Mouse (Mus musculus) splenic B cell, adult 2 months (primary cell): ENCODE data around the gene Baz2b.
"Not testable (repeated sequence)": the region's sequence is repeated elsewhere in the genome, so short reads cannot be mapped to it uniquely, and the experiment has no call there.

Experiments
- DNase-seq: peaks from one replicate; pipeline ENCODE4 v3.0.0-alpha.2; 2011; ENCODE audit warnings: low read depth, low spot score
- H3K27me3 ChIP-seq: 2 replicates; pipeline ENCODE4 v1.6.1; 2012; ENCODE audit warnings: mild to moderate bottlenecking, low read length, moderate library complexity, mixed read lengths; ENCODE audit not compliant: control insufficient read depth, poor library complexity, insufficient read depth, severe bottlenecking
- H3K36me3 ChIP-seq: 2 replicates; pipeline ENCODE4 v1.6.1; 2012; ENCODE audit warnings: mild to moderate bottlenecking, low read length, moderate library complexity, mixed read lengths; ENCODE audit not compliant: control insufficient read depth, poor library complexity, insufficient read depth, severe bottlenecking

The Baz2b gene

DNA sequence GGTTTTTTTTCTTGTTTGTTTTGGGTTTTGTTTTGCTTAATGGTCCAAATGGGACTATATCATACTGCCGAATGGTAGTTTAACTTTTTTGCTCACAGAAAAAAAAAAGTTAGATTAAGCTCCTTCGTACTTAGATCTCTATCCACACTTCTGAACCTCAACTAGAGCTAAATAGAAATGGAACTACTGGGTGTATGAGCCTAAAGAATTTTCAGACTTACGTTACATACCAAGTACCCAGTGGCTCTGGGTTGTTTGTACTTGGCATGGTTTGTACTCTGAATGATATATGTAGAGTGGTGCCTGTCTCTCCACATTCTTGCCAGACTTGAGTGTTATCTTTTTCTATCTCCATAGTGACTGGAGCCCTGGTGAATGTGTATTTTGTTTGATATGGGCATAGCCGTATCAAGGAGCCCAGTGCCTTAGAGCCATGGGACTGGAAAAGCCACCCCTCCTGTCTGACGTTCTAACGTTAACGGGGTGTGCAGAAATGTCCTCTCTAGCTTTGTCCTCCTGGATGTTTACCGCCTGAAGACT is 326.8 kb downstream of the Baz2b start:
- DNase-seq = no peak
- Histone ChIP-seq H3K27me3 (no peaks in the 10 kb centered on the region), H3K36me3 (no peaks in the 10 kb centered on the region)

DNA sequence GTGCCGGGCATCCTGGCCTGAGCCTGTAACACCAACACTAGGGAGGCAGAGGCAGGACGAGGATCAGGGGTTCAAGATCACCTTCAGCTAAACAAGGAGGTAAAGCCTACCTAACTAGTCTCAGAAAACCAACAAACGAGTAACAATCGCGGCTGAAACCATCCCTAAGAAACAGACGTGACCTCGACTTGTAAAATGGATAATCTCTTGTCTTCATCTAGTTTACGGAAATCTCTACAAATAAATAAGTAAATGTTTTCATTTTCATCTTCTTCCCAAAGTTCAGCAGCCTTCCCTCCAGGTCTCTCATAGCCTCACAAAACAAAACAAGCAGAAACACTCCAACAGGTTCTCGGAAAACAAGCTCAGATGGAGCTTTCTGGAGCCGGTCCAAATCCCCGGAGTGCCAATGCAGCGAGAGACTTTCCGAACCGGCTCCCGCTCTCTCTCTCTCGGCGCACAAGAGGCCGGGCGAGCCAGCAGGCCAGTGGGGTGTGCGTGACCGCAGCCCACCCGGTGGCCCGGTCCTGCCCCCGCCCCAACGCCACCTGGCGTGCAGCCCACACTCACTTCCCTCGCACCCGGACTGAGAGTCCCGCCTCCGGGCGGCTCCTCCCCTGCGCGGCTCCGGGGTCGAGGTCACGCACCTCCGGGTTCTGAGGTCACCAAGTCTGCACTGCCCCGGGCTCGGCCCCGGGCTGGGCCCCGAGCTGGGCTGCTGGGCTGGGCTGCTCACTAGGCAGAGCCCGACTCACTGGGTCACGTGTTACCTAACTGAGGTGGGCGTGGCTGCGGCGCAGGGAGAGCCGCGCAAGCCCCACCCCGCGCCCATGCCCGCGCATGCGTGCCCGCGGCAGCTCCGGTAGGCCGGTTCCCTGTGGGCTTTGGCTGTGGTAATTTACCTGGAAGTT is 327.6 kb downstream of the Baz2b start, which contains the start of gene Wdsub1:
Gene Wdsub1 (minus strand): TSS at position 761 of the 911 bp plus-strand sequence.
- no peaks in the 10 kb centered on the region for H3K27me3 ChIP-seq
- no peaks in the 10 kb centered on the region for H3K36me3 ChIP-seq
- peak; percentile 95 for DNase-seq

DNA sequence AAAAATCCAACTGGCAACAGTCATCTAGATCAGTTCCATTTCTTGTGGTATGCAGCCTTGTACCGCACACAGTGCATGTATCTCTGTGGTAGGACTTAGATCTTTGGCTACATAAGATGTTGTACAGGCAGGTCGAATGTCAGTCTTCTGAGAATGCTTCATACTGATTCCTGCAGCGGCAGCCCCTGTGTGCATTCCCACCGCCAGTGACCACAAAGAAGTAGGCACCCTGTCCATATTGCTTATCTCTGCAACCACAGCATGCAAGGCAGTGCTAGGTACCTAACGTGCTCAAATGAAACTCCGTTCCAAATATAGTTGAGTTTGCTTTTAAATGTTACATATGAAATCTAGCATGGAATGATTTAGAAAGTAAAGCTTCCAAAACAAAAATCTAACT is 328.2 kb downstream of the Baz2b start:
- no peaks in the 10 kb centered on the region for H3K36me3 ChIP-seq
- no peak for DNase-seq

DNA sequence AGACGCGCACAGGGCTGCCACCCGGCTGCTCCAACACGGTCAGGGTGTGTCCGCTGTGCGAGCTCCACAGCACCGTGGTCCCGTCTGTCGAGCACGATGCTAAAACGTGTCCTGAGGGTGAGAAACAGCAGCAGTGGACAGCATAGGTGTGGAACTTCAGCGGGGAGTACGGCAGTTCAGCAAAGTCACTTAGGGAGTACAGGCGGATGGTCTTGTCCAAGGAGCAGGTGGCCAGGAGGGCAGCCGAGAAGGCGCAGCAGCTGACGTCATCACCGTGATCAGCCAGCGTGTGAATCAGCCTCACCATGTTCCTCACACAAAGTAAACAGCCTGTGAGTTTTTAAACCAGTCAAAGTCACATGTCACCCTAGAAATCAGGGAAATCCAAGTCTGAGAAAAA is 331.4 kb downstream of the Baz2b start:
- H3K27me3 ChIP-seq = no peaks in the 10 kb centered on the region
- DNase-seq = no peak
- H3K36me3 ChIP-seq = no peaks in the 10 kb centered on the region

More for the DNA sequence above, 328.2 kb downstream of the Baz2b start:
- no peaks in the 10 kb centered on the region for H3K27me3 ChIP-seq

DNA sequence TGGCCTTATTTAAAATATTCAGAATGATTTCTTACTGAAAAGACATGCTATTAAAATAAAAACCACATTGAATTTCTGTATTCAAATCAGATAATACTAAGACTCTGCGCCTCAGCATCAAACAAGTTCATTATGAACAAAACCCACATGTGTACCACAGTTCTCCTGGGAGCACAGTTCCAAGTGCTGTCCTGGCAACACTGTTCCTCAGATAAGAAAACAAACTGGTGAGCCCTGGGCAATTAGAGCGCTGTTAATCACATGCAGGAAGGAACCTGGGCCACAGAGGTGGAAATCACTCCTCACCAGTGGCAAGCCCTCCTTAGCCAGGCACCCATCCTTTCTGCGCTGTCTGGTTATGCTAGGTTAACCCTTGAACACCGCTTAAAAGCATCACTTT is 332.3 kb downstream of the Baz2b start:
- no peaks in the 10 kb centered on the region for H3K27me3 ChIP-seq
- DNase-seq = no peak
- H3K36me3 ChIP-seq = no peaks in the 10 kb centered on the region

DNA sequence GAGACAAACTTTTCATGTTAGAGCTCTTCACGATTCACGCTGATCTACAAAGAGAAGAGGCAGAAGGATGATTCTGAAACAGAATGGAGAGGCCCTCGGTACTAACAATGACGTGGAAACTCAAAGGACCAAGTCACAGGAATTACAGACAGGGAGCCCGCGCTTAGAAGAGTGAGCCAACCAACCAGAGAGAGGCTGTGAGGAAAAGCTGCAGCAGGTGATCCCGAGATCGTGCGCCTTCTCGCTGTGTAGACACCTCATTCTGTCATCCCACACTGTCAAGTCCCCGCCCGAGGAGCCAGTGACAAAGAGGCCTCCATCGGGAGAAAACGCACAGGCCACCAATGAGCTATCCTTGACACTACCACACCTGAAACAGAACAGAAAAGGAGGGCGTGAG is 333.2 kb downstream of the Baz2b start:
- DNase-seq = no peak
- H3K27me3 ChIP-seq = no peaks in the 10 kb centered on the region
- no peaks in the 10 kb centered on the region for H3K36me3 ChIP-seq

DNA sequence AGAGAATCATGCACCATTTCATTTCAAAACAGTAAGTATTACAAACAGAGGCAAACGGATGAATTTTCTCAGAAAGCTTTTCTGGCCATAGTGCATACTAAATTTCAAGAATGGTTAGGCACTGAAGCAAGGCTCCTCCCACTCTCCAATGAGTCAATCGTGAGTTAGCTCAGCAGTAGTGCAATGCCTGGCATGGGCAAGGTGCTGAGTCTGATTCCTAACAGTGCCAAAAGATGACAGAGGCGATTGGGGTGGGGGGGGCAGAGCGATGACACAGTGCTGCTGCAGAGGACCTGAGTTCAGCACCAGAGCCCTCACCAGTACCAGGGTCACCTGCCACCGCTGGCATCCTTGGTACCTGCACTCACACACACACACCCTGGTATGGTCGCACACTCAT is 339.1 kb downstream of the Baz2b start:
- no peaks in the 10 kb centered on the region for H3K27me3 ChIP-seq
- DNase-seq = no peak
- H3K36me3 ChIP-seq = no peaks in the 10 kb centered on the region

DNA sequence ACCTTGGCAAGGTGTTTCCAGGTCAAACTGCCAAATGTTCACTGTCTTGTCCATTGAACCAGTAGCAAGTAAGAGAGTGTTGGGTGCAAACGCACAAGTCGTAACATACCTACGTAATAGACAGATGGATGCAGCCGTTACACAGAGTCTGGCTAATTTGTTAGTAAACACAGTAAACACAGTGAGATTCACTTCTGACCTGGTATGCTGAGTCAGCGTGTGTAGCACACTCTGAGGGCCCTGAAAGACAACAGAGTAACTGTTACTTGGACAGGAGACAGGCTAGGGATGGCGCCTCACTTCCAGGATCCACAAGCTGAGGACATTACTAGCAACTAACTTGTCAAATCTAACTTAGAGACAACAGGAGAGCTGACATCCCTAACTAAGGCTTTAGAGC is 347.0 kb downstream of the Baz2b start:
- H3K36me3 ChIP-seq = no peaks in the 10 kb centered on the region
- no peaks in the 10 kb centered on the region for H3K27me3 ChIP-seq

DNA sequence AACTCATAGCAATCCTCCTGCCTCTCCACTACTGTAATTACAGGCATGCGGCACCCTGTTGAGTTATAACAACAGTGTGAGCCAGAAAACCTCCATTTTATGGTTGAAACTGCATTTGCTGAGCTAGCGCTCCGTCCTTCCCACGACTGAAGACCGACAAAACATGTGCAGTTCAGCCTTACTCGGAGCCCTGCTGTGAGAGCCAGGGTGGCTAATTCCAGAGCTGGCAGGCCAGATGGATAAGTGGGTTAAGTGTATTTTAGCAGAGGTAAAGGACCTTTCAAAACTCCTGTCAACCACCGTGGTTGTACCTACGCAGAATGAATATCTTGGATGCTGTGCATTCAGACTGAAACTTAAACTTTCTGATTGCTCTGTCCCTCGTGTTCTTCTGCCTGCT is 355.3 kb downstream of the Baz2b start:
- DNase-seq = no peak
- Histone ChIP-seq H3K27me3 (no peaks in the 10 kb centered on the region), H3K36me3 (no peaks in the 10 kb centered on the region)

More for the DNA sequence above, 347.0 kb downstream of the Baz2b start:
- DNase-seq = no peak

DNA sequence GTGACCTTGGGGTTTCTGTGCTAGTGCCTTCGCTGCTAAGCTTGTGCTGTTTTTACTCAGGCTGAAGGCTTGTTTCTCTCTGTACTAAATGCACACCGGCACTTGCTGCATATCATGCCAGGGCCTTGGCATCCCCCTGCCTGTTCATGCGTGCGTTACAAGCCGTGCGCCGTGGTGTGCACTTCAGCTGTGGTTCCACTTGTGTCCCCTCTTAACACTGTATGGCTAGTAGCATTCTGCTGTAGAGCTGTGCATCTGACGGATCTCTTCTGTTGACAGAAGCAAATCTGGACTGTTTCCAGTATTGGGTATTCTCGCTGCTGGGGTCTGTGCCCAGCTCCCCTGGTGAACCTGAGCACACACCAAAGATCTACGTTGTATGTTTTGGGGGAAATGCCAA is 356.1 kb downstream of the Baz2b start:
- H3K36me3 ChIP-seq = no peaks in the 10 kb centered on the region
- no peak for DNase-seq
- H3K27me3 ChIP-seq = no peaks in the 10 kb centered on the region

DNA sequence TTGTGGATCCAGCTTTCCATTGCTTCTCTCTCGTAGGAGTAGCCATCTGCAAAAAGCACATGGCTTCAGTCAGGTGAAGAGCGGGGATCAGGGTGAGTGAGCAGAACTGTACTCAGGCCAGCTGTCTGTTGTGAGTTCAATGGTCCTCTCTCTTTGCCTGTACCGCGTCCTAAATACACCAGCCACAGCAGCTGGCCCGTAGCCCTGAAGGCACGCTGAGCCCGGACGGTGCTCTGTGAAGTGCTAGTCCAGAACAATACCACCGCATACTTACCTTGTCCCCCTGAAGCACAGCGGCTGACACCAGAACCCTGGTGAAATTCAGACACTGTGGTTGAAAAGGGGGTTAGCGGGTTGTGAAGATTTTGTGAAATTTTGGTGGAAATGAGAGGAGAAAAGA is 356.7 kb downstream of the Baz2b start:
- no peak for DNase-seq
- Histone ChIP-seq H3K27me3 (no peaks in the 10 kb centered on the region), H3K36me3 (no peaks in the 10 kb centered on the region)

DNA sequence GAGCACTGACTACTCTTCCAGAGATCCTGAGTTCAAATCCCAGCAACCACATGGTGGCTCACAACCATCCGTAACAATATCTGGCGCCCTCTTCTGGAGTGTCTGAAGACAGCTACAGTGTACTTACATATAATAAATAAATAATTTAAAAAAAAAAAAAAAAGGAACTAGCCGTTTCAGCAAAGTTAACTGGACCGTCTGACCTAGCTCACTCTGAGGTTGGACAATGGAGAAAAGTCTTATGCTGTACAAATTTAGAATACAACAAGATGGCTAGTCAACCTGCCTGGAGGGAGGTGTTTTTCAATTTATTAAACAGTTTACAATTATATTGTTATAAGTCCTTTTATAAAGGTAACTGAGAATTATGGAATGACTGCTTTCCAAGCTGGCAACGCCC is 357.8 kb downstream of the Baz2b start:
- not testable (repeated sequence) for H3K36me3 ChIP-seq, H3K27me3 ChIP-seq, DNase-seq
